Mouse (Mus musculus): ENCODE results near the gene Best3. TPM values are rescaled to one million over a fixed set of nuclear protein-coding genes. Genes with fewer than 3 reads are reported as not detected.

Best3 gene
- polyA plus RNA-seq, 1 experiment from 2014 or later: 0.19 TPM

DNA sequence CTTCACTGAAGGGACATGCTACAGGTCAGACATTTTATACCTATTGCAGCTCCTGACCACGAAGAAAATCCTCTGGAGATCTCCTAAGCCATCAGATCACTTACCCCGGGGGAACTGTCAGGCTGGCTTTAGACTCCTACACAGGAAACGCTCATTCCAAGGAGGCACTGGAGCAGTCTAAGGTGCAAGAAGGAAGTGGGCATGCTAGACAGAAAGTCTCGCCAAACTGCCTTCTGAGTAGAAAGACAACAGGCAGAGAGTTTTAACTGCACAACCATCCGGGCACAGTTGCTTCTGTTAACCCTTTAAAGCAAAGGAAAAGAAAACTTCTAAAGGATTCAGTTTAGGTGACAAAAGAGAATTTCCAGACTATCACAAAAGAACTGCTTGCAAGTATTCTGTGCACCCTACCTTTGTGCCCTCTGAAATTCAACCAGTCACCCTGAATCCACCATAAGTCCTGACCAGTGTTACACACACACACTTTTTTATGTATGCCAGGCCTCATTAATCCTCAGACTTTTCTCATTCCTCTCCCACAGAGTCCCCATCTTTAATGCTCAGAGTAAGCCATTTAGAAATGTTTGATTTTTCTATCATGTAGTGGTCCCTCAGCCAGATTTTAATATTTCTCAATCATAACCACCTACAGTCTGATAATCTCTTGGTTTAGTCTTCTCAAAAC lies 28.1 kb upstream of the Best3 start:
- Histone ChIP-seq H3K27ac (replicated peaks) (no peak overlapping the region), H3K4me2 (no peak overlapping the region), H3K9me3 (peaks cover 3% of the 10 kb centered on the region; the same call in 1 of the 2 replicates), H3K9ac (no peak overlapping the region), H3K27me3 (replicated peaks) (no peaks in the 10 kb centered on the region), H3K36me3 (no peaks in the 10 kb centered on the region), H3K4me3 (no peak overlapping the region), H3K4me1 (no peaks in the 10 kb centered on the region)
- 46% methylated on average over 5 of the region's 5 CpGs for WGBS
- no peak for ATAC-seq (ENCODE audit: extremely low read depth, insufficient number of reproducible peaks, low FRiP score, low TSS enrichment)

DNA sequence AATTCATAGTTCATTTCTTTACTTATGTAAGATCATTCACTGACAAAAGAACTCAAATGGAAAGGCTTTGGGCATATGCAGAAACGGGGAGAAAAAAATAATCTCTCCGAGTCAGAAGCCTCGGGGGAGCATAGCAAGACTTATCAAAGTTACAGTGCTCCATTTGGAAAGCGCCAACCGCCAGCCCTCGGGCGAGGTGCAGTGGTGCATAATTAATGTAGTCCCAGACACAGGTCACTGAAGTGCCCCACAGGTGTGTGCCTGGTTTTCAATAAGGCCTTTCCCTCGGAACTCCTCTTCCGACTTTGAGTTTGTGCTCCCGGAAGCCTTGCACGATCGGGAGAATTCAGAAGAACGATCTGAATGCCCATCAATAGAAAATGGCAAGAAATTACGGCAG lies 24.0 kb upstream of the Best3 start:
- H3K27me3 ChIP-seq (replicated peaks): no peaks in the 10 kb centered on the region
- no peak overlapping the region for H3K4me3 ChIP-seq
- H3K9ac ChIP-seq: no peak overlapping the region
- WGBS: 65% methylated on average over 14 of the region's 14 CpGs
- H3K9me3 ChIP-seq: no peaks in the 10 kb centered on the region; the same call in 1 of the 2 replicates
- no peak for ATAC-seq (ENCODE audit: extremely low read depth, insufficient number of reproducible peaks, low FRiP score, low TSS enrichment)
- no peaks in the 10 kb centered on the region for H3K36me3 ChIP-seq
- no peak overlapping the region for H3K4me2 ChIP-seq
- H3K27ac ChIP-seq (replicated peaks): no peak overlapping the region
- H3K4me1 ChIP-seq: peaks cover 18% of the 10 kb centered on the region

DNA sequence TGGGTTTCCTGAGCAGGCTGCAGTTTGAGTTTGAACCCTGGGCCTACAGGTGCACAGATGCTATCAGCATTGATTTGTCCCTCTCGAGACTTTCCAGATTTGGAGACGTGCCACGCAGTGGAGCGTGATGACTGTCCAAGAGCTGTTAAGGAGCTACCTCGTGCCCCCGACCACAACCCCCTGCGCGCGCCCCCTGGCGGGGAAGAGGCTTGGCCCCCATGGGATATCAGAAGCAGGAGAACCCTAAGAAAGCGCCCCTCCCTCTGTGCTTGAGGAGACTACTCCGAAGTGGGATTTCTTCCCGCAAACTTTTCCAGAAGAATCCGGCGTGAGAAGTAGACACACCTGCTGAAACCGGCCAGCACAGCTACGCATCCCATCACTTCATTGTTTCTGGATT lies 23.3 kb upstream of the Best3 start:
- Histone ChIP-seq H3K4me3 (no peak overlapping the region), H3K9me3 (no peaks in the 10 kb centered on the region; the same call in 1 of the 2 replicates), H3K4me2 (no peak overlapping the region), H3K4me1 (peaks cover 18% of the 10 kb centered on the region), H3K36me3 (no peaks in the 10 kb centered on the region), H3K9ac (no peak overlapping the region), H3K27ac (replicated peaks) (no peak overlapping the region), H3K27me3 (replicated peaks) (no peaks in the 10 kb centered on the region)
- 45% methylated on average over 17 of the region's 17 CpGs for WGBS
- ATAC-seq (ENCODE audit: extremely low read depth, insufficient number of reproducible peaks, low FRiP score, low TSS enrichment): no peak

DNA sequence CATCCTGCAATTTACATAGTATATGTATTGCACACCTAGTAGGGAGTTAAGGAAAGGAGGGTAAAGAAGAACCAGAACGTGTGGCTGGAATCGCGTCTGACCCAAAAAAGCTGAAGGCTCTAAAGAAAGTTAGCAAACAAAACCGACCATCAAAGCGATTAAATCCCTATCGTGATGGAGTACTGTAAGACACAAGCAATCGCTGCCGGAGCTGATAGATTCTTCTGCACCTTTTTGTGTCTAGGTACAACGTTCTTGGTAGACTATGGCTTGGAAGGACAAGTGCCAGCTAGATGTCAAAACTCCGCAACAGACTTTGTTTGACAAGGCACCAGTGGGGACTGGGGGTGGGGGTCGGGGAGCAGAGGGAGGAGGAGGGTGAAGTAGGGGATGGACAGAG lies 22.0 kb upstream of the Best3 start:
- H3K36me3 ChIP-seq: no peaks in the 10 kb centered on the region
- no peak overlapping the region for H3K27ac ChIP-seq (replicated peaks)
- H3K9me3 ChIP-seq: no peaks in the 10 kb centered on the region; the same call in 1 of the 2 replicates
- no peak overlapping the region for H3K9ac ChIP-seq
- H3K4me3 ChIP-seq: no peak overlapping the region
- ATAC-seq (ENCODE audit: extremely low read depth, insufficient number of reproducible peaks, low FRiP score, low TSS enrichment): no peak
- H3K4me1 ChIP-seq: peaks cover 18% of the 10 kb centered on the region
- H3K4me2 ChIP-seq: no peak overlapping the region
- H3K27me3 ChIP-seq (replicated peaks): no peaks in the 10 kb centered on the region
- WGBS: 77% methylated on average over 11 of the region's 11 CpGs

DNA sequence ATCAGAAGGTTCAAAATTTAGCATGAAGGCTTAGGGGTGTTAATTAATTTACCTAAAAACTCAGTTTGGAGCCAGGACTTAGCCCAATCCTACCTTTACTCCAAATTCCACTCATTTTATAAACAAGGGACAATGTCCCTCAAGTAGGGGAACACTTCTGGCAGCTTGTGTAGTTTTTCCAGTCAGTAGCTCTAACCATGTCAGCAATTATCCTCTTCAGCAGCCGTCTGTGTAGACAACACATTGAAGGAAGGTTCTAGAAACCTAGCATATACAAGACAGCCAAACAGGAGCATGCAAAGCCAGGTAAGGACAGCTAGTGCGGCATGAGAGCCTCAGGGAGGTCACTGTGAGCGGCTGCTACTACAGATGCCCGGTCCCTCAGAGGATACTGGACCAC lies 21.5 kb upstream of the Best3 start:
- no peak overlapping the region for H3K4me2 ChIP-seq
- peaks cover 18% of the 10 kb centered on the region for H3K4me1 ChIP-seq
- H3K27ac ChIP-seq (replicated peaks): no peak overlapping the region
- no peaks in the 10 kb centered on the region for H3K27me3 ChIP-seq (replicated peaks)
- no peak overlapping the region; the same call in 1 of the 2 replicates for H3K9ac ChIP-seq
- WGBS: 70% methylated on average over 4 of the region's 4 CpGs
- H3K36me3 ChIP-seq: no peaks in the 10 kb centered on the region
- no peak for ATAC-seq (ENCODE audit: extremely low read depth, insufficient number of reproducible peaks, low FRiP score, low TSS enrichment)
- H3K9me3 ChIP-seq: no peaks in the 10 kb centered on the region; the same call in 1 of the 2 replicates
- no peak overlapping the region for H3K4me3 ChIP-seq

DNA sequence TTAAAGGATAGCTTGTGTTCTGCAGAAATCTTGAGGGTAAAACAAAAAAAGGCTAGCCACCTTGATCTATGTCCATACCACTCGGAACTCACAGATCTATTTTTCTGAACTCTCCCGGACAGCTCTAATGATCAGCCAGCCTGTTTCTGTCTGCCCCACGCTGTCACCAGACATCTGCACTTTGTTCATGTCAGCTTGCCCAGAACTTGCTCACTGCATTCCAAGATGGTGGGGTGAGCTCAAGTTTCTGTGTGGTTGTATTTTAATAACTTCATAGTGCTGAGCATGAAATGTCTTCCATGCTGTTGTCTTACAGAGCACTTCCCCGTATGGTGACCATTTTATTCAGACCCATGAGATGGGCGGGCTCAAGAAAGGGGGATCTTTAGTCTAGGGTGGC lies 20.8 kb upstream of the Best3 start:
- Histone ChIP-seq H3K9me3 (no peaks in the 10 kb centered on the region; the same call in 1 of the 2 replicates), H3K4me3 (no peak overlapping the region), H3K9ac (no peak overlapping the region), H3K4me2 (no peak overlapping the region), H3K36me3 (no peaks in the 10 kb centered on the region), H3K27ac (replicated peaks) (peak overlapping the region; percentile 13; the same call in 1 of the 2 replicates), H3K27me3 (replicated peaks) (no peaks in the 10 kb centered on the region), H3K4me1 (peaks cover 18% of the 10 kb centered on the region)
- 29% methylated on average over 5 of the region's 5 CpGs for WGBS
- ATAC-seq (ENCODE audit: extremely low read depth, insufficient number of reproducible peaks, low FRiP score, low TSS enrichment): no peak; the same call in 1 of the 2 replicates

DNA sequence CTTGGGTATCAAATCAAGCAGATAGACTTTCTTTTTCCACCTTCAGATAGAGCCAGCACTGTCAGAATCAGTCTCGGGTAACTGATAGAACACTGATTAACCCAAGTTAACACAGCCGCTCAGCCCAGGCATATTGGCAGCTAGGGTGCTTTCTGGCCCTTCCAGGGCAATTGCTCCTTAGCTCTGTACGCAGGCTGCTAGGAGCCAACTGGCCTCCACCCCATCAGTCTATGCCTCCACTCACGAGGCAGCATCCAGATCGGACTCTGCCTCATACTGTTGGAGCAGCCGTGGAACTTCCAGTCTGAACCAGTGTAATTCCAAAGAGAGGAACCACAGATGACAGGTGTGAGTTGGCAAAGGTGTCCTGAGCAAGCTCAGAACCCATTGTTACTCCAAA lies 20.0 kb upstream of the Best3 start:
- H3K27ac ChIP-seq (replicated peaks): no peak overlapping the region
- H3K9me3 ChIP-seq: no peaks in the 10 kb centered on the region; the same call in 1 of the 2 replicates
- no peak overlapping the region for H3K4me3 ChIP-seq
- no peaks in the 10 kb centered on the region for H3K27me3 ChIP-seq (replicated peaks)
- ATAC-seq (ENCODE audit: extremely low read depth, insufficient number of reproducible peaks, low FRiP score, low TSS enrichment): no peak
- no peak overlapping the region for H3K4me2 ChIP-seq
- WGBS: 65% methylated on average over 6 of the region's 6 CpGs
- H3K4me1 ChIP-seq: peaks cover 18% of the 10 kb centered on the region
- no peak overlapping the region for H3K9ac ChIP-seq
- H3K36me3 ChIP-seq: no peaks in the 10 kb centered on the region

DNA sequence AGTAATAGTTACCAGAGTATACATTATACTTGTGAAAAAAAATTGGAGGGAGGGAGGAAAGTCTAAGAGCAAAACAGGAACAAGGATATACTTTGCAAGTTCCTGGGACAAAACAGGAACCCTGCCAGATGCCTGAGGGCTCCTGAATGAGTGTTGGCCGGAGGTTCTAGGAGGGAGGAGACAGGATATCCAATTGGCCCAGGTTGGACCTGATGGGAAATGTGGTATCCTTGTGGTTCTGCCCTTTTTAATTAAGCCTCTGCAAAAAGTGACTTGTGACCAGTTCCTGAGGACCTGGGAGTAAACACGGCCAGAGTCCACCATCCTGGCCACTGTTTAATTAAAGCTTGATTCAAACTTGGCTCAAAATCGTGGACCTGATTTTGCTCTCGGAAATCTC lies 17.4 kb upstream of the Best3 start:
- Histone ChIP-seq H3K9me3 (no peaks in the 10 kb centered on the region), H3K27ac (replicated peaks) (no peak overlapping the region), H3K4me1 (peaks cover 18% of the 10 kb centered on the region), H3K9ac (no peak overlapping the region), H3K4me3 (no peak overlapping the region), H3K27me3 (replicated peaks) (no peaks in the 10 kb centered on the region), H3K36me3 (no peaks in the 10 kb centered on the region), H3K4me2 (no peak overlapping the region)
- WGBS: 77% methylated on average over 4 of the region's 4 CpGs
- ATAC-seq (ENCODE audit: extremely low read depth, insufficient number of reproducible peaks, low FRiP score, low TSS enrichment): no peak

DNA sequence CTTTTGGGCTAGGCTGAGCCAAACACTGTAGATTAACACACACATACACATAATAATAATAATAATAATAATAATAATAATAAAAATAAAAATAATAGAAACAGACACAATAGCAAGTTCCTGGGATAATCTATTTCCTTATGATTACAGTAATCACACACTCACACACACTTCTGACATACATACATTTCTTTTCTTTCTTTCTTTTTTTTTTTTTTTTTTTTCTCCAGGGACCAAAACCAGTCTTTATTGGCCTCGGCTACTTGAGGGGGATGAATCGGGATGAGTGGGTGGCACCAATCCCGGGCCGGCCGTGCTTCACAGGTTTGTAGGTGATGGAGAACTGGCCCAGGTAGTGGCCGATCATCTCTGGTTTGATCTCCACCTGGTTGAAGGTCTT lies 13.6 kb upstream of the Best3 start, which contains the start of gene Gm10271:
TSS of gene Gm10271 (minus strand) at position 101 of the 400 bp plus-strand sequence.
- H3K27me3 ChIP-seq (replicated peaks): no peaks in the 10 kb centered on the region
- 88% methylated on average over 6 of the region's 6 CpGs for WGBS
- no peaks in the 10 kb centered on the region for H3K4me1 ChIP-seq
- H3K9ac ChIP-seq: no peak within 1 kb of the TSS
- no peak within 1 kb of the TSS for H3K4me2 ChIP-seq
- no peak within 1 kb of the TSS for H3K4me3 ChIP-seq
- no peak for ATAC-seq (ENCODE audit: extremely low read depth, insufficient number of reproducible peaks, low FRiP score, low TSS enrichment)
- no peaks in the 10 kb centered on the region for H3K36me3 ChIP-seq
- no peak within 1 kb of the TSS for H3K27ac ChIP-seq (replicated peaks)
- no peaks in the 10 kb centered on the region for H3K9me3 ChIP-seq

DNA sequence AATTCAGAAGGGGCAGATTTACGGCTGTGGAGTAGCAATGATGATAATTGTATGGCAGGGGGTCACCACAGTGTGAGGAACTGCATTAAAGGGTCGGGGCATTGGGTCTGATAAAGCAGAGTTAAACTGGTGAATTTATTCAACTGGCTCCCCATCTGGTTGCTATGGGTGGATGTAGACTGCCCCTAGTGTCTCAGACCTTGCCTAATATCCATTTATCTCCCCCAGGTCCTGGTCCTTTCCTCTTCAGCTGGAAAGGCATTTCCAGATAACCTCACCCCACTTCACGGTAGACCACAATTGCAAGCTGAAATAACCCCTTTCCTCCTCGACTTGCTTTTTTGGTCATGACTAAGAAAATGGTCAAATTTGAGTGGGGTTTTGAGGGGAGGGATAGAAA lies 8.7 kb upstream of the Best3 start:
- H3K4me3 ChIP-seq: no peak overlapping the region
- no peaks in the 10 kb centered on the region for H3K4me1 ChIP-seq
- ATAC-seq (ENCODE audit: extremely low read depth, insufficient number of reproducible peaks, low FRiP score, low TSS enrichment): no peak
- H3K36me3 ChIP-seq: no peaks in the 10 kb centered on the region
- no peak overlapping the region for H3K4me2 ChIP-seq
- WGBS: 38% methylated on average over 4 of the region's 4 CpGs
- H3K27ac ChIP-seq (replicated peaks): no peak overlapping the region
- H3K9me3 ChIP-seq: no peaks in the 10 kb centered on the region
- no peaks in the 10 kb centered on the region for H3K27me3 ChIP-seq (replicated peaks)
- H3K9ac ChIP-seq: no peak overlapping the region

DNA sequence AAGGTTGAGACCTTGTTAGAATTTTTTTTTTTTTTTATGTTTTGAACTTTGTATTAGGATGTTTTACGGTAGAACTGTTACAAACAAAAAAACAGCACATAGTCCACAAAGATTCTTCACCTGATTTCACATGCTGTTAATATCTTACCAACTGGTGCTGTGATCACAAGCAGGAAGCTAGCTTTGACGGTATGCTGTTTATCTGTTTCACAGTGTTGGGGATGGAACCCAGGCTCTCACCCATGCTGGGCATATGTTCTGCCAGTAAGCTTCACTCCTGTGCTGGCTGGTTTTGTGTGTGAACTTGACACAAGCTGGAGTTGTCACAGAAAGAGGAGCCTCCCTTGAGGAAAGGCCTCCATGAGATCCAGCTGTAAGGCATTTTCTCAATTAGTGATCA lies 8.3 kb upstream of the Best3 start:
- no peak for ATAC-seq (ENCODE audit: extremely low read depth, insufficient number of reproducible peaks, low FRiP score, low TSS enrichment)
- 63% methylated on average over 2 of the region's 2 CpGs for WGBS

DNA sequence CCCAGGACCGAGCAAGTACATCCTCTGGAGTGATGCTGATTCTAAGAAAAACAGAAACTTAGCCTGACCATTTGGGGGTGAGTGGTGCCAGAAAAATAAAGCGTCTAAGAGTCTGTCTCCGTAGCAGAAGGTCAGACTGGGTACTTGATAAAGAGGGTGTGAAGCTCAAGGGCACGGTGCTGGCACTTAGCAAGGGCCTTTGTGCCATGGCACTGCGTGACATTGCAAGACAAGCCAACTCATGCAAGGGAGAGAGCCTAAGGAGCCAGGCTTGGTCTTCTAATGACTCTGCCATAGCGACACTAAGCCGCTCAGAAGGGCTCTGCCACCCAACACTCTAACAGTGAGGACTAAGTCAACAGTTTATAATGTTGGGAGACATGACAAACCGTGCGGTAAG lies 7.3 kb upstream of the Best3 start:
- Histone ChIP-seq H3K4me3 (no peak overlapping the region), H3K4me2 (no peak overlapping the region), H3K9me3 (no peaks in the 10 kb centered on the region), H3K4me1 (no peaks in the 10 kb centered on the region), H3K27me3 (replicated peaks) (no peaks in the 10 kb centered on the region), H3K9ac (no peak overlapping the region), H3K27ac (replicated peaks) (no peak overlapping the region), H3K36me3 (no peaks in the 10 kb centered on the region)
- no peak for ATAC-seq (ENCODE audit: extremely low read depth, insufficient number of reproducible peaks, low FRiP score, low TSS enrichment)
- 78% methylated on average over 9 of the region's 9 CpGs for WGBS

More for the DNA sequence above, 8.3 kb upstream of the Best3 start:
- H3K9me3 ChIP-seq: no peaks in the 10 kb centered on the region
- H3K4me2 ChIP-seq: no peak overlapping the region
- no peak overlapping the region for H3K4me3 ChIP-seq
- H3K9ac ChIP-seq: no peak overlapping the region
- no peaks in the 10 kb centered on the region for H3K4me1 ChIP-seq
- H3K27ac ChIP-seq (replicated peaks): no peak overlapping the region
- H3K27me3 ChIP-seq (replicated peaks): no peaks in the 10 kb centered on the region
- H3K36me3 ChIP-seq: no peaks in the 10 kb centered on the region

All from heart, embryonic 13.5 days (tissue).